Mouse (Mus musculus): ENCODE measurements around the gene Lbh.

Lbh gene

DNA sequence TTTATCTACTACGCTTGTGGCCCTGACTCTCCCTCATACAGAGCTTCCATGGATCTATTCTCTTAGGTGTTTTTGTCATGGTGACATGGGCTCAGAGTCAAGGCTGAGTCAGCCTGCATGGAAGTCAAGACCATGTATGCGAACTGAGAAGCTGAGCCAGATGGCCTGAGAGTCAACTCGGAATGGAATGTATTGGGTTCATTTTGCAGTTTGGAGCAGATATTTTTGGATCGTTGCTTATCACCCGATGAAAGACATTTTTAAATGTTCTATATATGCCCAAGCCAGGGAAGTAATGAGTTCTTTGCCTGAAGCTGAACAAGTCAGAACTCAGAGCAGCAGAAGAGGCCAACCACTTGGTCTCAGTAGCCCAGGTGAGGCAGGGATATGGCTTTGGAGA is 54.9 kb downstream of the Lbh start:
- DNase-seq (ENCODE audit: low read depth, low spot score), result no peak

GRCm38 (mm10) chr17:72976258-72977231 is 58.4 kb downstream of the Lbh start:
- no peak for DNase-seq (ENCODE audit: low read depth, low spot score)

DNA sequence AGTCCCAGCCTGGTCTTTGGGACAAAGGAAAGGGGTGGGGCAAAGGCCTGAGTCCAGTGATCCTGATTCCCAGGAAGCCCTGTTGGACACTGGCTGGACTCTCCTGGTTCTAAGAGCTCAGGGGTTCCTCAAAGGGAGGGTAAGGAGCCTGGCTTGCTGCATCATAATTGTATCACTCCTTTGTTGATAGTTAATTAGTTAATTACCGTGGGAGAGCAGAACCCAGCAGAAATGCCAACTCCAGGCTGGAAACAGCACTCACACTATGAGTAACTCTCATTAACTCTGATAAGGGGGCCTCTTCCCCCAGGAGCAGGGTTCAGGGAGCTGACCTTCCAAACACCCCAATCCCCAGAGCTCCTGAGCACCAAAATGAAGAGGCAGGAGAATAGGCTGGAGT is 59.5 kb downstream of the Lbh start:
- no peak for DNase-seq (ENCODE audit: low read depth, low spot score)

GRCm38 (mm10) chr17:72982156-72982555 is 64.1 kb downstream of the Lbh start:
- no peak for DNase-seq (ENCODE audit: low read depth, low spot score)

- DNase-seq (ENCODE audit: low read depth, low spot score), result no peak
Observed at GRCm38 (mm10) chr17:72983471-72983870, 65.4 kb downstream of the Lbh start.

- no peak for DNase-seq (ENCODE audit: low read depth, low spot score)
Observed at GRCm38 (mm10) chr17:72989025-72989424, 70.9 kb downstream of the Lbh start.

All from ES-CJ7 (cell line).